Mouse (Mus musculus) right cerebral cortex, adult 2 months (tissue): Measurements from ENCODE around the gene Tmem189.

Source experiments
- DNase-seq, 2 experiments: peaks; one replicate each; pipeline ENCODE4 v3.0.0; 2021 to 2022; ENCODE audit warnings: low spot score in 2 of 2

Gene Tmem189

DNA sequence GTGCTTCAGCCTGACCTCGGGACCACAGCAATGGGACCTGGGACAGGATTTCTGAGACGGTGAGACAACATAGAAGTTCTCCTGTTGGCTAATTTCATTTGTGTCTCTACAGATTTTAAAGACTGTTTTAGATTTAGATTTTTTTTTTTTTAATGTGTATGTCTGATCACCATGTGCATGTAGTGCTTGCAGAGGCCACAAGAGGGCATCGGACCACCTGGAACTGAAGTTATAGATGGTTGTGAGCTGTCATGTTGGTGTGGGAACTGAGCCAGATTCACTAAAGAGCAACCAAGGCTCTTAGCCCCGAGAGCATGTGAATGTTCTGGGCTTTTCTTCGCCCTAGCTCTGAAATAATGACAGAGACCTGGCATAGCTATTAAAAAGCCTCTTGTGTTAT lies 9.0 kb downstream of the Tmem189 start:
- DNase-seq = no peak

GRCm38 (mm10) chr2:167679902-167680430 lies 9.7 kb downstream of the Tmem189 start:
- peak; percentile 76 to 84 for DNase-seq

DNA sequence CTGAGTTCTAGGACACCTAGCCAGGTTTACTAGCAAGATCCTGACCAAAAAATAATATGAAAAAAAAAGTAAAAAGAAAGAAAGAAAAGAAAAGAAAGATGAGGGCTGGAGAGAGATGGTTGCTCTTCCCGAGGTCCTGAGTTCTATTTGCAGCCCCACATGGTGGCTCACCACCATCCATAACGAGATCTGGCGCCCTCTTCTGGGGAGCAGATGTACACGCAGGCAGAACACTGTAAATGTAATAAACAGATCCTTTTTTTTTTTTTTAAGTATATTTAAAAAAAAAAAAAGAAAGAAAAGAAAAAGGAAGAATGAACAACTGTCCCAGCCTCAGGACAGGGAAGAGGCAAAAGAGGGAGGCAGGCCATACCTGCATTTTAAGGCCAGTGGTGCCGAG lies 11.0 kb downstream of the Tmem189 start:
- DNase-seq = no peak

- no peak for DNase-seq
Observed at GRCm38 (mm10) chr2:167675120-167675909, 14.3 kb downstream of the Tmem189 start.

- DNase-seq = no peak
Observed at GRCm38 (mm10) chr2:167672212-167672685, 17.4 kb downstream of the Tmem189 start.

DNA sequence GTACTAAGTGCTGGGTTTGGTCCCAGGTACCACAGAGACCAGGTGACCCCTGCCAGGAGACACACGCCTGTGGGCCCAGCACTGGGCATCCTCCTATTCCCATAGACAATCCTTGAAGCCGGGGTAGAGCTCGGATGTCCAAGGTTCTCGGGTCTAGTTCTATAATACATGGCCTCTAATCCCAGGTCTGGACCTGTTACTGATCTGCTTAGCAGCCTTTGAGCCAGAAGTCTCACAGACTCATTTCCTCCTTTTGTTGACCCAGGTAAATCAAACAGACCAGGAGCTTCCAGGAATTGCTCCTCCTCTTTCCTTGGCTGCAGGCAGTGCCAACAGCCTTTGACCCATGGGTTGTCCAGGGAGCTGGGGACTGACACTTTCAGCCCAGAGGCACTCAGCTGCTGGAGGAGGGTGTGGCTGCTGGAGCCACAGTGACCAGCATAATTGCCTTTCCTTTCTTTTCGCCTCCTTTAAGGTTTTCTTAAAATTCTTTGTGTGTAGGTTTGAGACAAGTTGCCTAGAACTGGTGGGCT lies 18.5 kb downstream of the Tmem189 start:
- DNase-seq = no peak

DNA sequence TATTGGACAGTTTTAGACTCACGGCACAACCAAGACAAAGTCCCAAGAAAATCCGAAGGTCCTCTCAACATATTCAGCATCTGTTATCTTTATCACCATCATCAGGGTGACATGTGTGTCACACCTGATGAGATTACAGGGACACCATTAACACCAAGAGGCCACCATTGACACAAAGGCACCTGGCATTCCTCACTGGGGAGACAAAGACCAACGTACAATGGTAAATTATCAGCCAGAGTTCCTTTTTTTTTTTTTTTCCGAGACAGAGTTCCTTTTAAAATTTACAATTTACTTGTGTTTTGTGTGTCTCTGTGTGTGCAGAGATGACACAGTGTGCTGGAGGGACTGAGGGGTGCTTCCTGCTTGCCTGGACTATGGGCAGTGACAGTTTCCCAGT lies 20.2 kb downstream of the Tmem189 start:
- DNase-seq = no peak

- DNase-seq = no peak
Observed at GRCm38 (mm10) chr2:167668426-167668825, 21.2 kb downstream of the Tmem189 start.

DNA sequence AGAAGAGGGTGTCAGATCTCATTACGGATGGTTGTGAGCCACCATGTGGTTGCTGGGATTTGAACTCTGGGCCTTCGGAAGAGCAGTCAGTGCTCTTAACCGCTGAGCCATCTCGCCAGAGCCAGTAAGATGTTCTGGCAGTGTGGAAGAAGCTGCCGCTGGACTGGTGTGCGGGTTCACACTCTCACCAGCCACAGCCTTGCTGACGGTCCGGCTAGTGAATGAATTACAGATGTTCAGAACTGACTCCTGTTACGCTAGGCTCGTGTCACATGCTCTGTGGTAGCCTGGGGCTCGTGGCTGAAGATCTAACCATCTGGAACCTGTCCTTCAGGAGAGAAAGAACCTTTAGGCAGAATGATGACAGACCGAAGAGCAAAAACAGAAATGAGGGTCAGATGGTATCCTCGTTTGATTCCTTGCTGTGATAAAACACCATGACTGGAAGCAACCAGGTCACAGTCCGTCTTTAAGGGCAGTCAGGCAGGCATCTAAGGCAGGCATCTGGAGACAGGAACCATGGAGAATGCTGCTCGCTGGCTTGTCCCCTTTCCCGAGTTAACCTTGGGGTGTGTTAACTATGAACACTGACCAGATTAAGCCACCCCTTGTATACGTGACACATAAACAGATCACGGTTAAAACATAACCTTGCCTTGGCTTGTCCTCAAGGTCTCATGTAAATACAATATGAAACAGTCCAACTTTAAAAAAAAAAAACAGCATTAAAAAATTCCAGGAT lies 23.5 kb downstream of the Tmem189 start:
- DNase-seq = no peak

DNA sequence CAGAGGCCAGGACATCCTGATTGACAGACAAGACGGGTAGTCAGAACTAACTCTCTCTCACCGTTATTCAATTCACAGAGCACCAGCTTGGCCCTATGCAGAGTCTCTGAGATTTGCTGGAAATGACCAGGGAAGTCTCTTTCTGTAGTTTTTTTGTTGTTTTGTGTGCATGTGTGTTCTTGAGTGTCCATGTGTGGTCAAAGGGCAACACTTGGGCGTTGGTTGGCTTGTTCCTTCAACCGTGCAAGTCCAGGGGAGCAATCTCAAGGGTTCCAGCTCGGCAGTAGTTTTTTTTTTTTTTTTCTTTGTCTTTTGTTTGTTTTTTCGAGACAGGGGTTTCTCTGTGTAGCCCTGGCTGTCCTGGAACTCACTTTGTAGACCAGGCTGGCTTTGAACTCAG lies 26.9 kb downstream of the Tmem189 start:
- no peak for DNase-seq

- DNase-seq = peak; percentile 92 to 95
Observed at GRCm38 (mm10) chr2:167661270-167662203, 28.1 kb downstream of the Tmem189 start, which contains the start of gene Gm20431. TSS of gene Gm20431 (minus strand) at chr2:167661496.

DNA sequence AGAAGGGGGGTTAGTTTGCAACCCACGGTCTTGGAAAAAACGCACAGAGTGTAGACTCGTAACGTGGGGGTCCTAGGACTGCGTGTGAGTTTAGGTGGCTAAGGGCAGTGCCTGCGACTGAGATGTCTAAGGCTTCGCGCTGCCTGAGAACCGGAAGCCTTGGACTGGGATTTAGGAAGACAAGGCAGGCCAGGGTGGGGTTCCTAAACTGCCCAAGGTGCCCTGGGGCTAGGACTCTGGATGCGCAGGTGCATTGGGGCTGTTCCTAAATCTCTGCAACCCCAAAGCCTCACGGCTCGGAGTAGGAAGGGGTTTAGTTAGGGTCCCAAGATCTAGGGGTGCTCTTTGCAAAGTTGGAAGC lies 29.0 kb downstream of the Tmem189 start:
- DNase-seq = no peak

GRCm38 (mm10) chr2:167659847-167660610 lies 29.6 kb downstream of the Tmem189 start:
- DNase-seq = peak in 1 of 2 experiments; percentile 49

DNA sequence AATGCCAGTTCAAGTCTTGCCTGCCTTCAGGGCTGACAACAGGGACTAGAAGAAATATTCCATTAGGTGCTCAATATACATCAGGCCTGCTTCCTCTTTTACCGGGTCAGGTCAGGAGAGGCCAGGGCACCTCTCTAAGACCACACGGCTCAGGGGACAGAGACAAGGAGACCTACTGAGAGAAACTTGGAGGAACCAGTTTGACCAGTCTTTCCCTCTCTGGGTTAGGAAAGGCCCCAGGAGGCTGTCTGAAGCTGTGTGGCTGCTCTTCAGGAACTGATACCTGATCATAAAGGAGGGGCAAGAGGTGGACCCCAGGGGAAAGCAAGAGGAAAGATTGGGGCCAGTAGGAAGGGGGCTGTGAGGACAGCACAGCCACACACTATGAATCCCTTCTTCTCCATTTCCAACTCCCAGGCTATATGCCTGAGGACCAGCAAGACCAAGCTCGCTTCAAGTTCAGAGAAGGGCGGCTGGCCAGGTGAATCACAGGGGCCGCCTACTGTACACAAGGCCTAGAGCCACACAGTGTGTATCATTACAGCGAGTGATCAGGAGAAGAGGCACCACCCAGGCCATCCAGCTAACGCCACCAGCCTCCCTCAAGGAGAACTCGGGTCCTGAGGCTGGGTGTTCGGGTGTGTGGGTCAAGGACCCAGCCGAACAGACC lies 30.3 kb downstream of the Tmem189 start:
- DNase-seq = no peak

DNA sequence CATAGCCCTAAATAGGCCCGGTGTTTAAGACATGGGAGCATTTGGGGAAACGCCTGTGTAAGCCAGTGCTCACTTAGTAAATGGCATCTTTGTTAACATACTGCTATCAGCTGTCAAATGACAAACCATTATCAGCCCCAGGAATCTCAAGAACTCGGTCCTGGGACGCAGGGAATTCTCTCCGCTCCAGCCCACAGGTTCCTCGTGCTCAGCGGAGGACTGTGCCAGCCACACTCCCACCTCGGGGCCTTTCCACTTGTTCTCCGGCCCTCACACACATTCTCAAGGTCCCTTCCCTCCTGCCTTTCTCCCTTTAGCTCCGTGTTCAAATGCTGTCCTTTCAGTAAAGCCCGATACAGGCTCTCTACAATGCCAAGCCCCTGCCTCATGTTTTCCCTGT lies 30.9 kb downstream of the Tmem189 start:
- DNase-seq = no peak

- DNase-seq = no peak
Observed at GRCm38 (mm10) chr2:167657973-167658372, 31.6 kb downstream of the Tmem189 start.

DNA sequence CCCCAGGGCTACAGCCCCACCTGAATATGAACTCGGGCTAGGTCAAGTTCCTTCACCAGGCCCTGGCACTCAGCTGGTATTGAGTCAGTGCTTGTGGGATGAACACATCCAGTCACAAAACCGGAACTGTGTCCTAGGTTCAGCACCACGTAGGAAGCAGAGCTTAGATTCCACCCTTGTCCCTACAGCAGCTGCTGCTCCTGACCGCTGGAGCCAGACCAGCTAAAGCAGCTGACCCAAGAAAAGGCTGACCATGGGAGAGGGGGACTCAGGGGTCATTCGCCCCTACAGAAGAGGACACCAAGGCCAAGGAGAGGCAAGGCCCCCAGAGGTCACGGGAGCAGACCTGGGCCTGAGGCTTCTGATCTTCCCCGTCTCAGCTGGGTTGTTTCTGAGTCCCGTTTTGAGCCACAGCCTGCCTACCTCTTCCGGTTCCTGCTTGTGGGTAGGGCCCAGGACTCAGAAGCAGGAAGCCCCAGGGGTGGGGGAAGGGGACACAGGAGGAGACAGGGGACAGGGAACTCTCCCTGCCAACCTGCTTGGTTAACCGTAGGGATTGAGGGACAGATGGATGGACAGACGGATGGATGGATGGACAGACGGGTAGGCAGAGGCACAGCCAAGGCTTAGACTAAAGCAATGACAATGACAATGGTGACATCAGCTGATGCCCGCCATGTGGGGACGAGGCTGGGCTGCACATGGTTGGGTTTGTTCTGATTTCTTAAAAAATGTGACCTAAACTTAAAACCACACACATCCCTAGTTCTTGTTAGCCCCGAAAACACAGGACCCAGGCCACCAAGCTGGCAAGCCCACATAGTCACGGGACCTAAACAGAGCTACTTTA lies 32.8 kb downstream of the Tmem189 start:
- no peak for DNase-seq

- DNase-seq = no peak
Observed at GRCm38 (mm10) chr2:167654911-167655600, 34.6 kb downstream of the Tmem189 start.
